Mouse (Mus musculus): ENCODE results near the gene Hipk2.

GRCm38 (mm10) chr6:38662714-38663615, 213.0 kb downstream of the Hipk2 start, which contains the start of gene Clec2l:
- TF ChIP-seq CTCF (conservative IDR thresholded peaks at IDR 0.05; ENCODE audit: low read length) (no peak), NANOG (IDR thresholded peaks at IDR 0.05; ENCODE audit: borderline replicate concordance, low read length) (no peak)
